Mouse (Mus musculus): Measurements from ENCODE around the gene Pthlh.

Gene Pthlh

DNA sequence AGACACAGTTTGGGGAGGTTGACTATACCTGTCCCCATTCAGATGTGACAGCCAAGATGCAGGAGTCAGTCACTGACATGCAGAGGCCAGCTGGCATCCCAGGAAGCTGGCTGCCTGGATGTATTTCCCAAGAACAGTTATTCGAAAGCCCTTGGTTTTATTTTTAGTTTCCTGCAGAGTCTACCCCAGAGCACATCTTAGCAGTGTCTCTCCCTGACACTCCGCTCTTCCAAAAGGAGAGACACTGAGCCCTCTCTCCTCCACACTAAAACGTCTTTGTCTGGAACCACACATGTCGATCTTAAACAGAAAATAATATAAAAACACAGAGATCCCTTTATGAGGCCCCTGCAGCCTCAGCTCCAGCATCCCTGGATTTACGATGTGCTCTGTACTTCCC is 44.9 kb downstream of the Pthlh start:
- in situ Hi-C loops (cut with MboI; ENCODE audit: low pct_unique_long_range_greater_than_20kb in 1 of 2, low sequenced_read_pairs in 2 of 2, unreplicated experiment in 1 of 2) = no loop called here

DNA sequence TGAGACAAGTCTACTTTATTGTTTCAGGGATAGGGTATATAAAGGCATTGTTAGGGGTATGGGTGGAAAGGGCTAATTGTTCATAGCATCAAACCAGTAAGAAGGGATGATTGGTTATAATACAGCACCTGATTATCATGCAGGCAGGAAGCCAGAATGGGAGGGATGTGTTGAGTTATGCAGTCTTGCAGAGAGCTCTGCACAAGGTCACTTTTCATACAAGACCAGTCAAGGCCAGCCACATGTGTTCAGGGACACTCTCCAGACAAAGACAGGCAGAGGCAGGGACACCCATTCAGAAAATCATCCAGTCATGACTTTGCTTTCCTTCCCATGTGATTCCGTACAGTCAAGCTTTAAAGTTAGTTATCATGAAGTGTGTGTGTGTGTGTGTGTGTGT is 47.8 kb downstream of the Pthlh start:
- in situ Hi-C loops (cut with MboI; ENCODE audit: low pct_unique_long_range_greater_than_20kb in 1 of 2, low sequenced_read_pairs in 2 of 2, unreplicated experiment in 1 of 2) = no loop called here

DNA sequence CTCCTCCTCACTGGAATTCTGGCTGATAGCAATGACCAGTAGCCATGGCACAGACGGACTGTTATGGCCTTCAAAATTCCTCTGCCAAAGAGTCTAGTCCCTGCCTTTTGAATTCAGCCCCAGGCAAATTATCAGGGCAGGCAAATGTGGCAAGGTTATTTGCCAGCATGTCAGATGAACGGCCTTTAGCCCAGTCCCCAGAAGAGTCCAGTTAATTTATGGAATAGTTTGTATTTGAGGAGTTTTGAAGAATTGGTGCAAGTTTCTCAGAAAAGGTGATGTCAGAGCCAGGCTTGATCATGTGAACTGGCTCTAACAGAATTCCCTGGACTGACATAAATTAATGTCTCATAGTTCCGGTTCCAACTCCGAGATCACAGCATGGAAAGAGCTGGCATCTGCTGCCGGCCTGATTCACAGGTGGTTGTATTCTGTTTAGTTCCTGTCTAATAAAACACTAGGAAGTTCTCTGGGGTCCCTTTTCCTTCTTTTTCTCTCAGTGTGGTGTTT is 56.1 kb downstream of the Pthlh start:
- in situ Hi-C loops (cut with MboI; ENCODE audit: low pct_unique_long_range_greater_than_20kb in 1 of 2, low sequenced_read_pairs in 2 of 2, unreplicated experiment in 1 of 2) = no loop called here
